Mouse (Mus musculus) liver, embryonic 15.5 days (tissue): ENCODE data around the gene Cstad. TPM values are rescaled to one million over a fixed set of nuclear protein-coding genes. Genes with fewer than 3 reads are reported as not detected.

Experiments
- ATAC-seq: fragments of 200-750 bp; cut with Nextera tagmentation; 2 replicates; pipeline ENCODE4 v1.8.0; 2017; ENCODE audit warnings: moderate number of reproducible peaks, mild to moderate bottlenecking, moderate library complexity; ENCODE audit not compliant: insufficient read depth
- H3K27ac ChIP-seq: fragments of 300-500 bp; sonication (generic); replicated peaks from 2 replicates; pipeline ENCODE4 v1.5.1; 2015; ENCODE audit warnings: mild to moderate bottlenecking, inconsistent platforms
- H3K27me3 ChIP-seq: fragments of 300-500 bp; sonication (generic); 2 replicates; pipeline ENCODE4 v1.6.1; 2015; ENCODE audit warnings: mild to moderate bottlenecking, inconsistent platforms
- H3K36me3 ChIP-seq: fragments of 300-500 bp; sonication (generic); replicated peaks from 2 replicates; pipeline ENCODE4 v1.6.1; 2015; ENCODE audit warnings: moderate library complexity, mild to moderate bottlenecking, inconsistent platforms
- H3K4me1 ChIP-seq: fragments of 300-500 bp; sonication (generic); replicated peaks from 2 replicates; pipeline ENCODE4 v1.6.1; 2015; ENCODE audit warnings: inconsistent platforms
- H3K4me2 ChIP-seq: fragments of 300-500 bp; sonication (generic); 2 replicates; pipeline ENCODE4 v1.6.1; 2015; ENCODE audit warnings: moderate library complexity, mild to moderate bottlenecking, inconsistent platforms
- H3K4me3 ChIP-seq: fragments of 300-500 bp; sonication (generic); replicated peaks from 2 replicates; pipeline ENCODE4 v1.5.1; 2015; ENCODE audit warnings: mild to moderate bottlenecking, inconsistent platforms
- H3K9ac ChIP-seq: fragments of 300-500 bp; sonication (generic); 2 replicates; pipeline ENCODE4 v1.6.1; 2015; ENCODE audit warnings: moderate library complexity, mild to moderate bottlenecking, inconsistent platforms
- H3K9me3 ChIP-seq: fragments of 300-500 bp; sonication (generic); replicated peaks from 2 replicates; pipeline ENCODE4 v1.6.1; 2016; ENCODE audit warnings: inconsistent platforms
- WGBS: fragments of 180-500 bp; shearing (Covaris S2); methylation state at CpG from one replicate; pipeline ENCODE4 v1.1.7; 2015; ENCODE audit warnings: mixed read lengths; ENCODE audit not compliant: insufficient replicate concordance; 5-methylcytosine and 5-hydroxymethylcytosine counted together
- polyA plus RNA-seq: library from polyadenylated mRNA; unstranded; fragments of >200 nt; fragmentation: Nextera tagmentation; extraction: Ambion mirVana; gene quantifications from 2 replicates; pipeline ENCODE4 v1.2.1, GENCODE M21; 2015

The Cstad gene
- polyA plus RNA-seq, 1 experiment from 2014 or later = not detected

DNA sequence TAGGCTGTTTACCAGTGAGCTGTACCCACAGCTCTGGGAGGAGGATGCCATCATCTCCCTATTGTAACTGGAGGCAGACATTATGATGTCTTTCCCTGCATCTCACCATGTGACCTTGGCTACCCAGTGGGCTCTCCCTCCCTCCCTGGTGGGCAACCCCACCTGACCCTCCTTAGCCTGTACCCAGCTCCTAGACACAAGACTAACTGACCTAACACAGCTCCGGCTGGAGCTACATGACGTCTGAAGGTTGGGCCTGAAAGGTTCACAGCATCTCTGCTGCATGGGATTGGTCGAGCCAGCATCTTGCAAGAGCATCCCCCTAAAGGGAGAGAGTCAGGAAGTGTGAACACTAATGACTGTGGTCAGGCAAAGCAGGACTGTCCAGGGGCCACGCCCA is 35.0 kb downstream of the Cstad start:
- Histone ChIP-seq H3K9ac (no peak overlapping the region), H3K36me3 (no peaks in the 10 kb centered on the region), H3K4me2 (no peak overlapping the region), H3K9me3 (no peaks in the 10 kb centered on the region), H3K27me3 (no peaks in the 10 kb centered on the region), H3K4me1 (no peaks in the 10 kb centered on the region; the same call in 1 of the 2 replicates), H3K4me3 (no peak overlapping the region), H3K27ac (no peak overlapping the region)
- WGBS = 65% methylated on average over 4 of the region's 4 CpGs
- ATAC-seq = no peak

- Histone ChIP-seq H3K4me3 (no peak overlapping the region), H3K27ac (no peak overlapping the region), H3K4me2 (no peak overlapping the region), H3K4me1 (peaks cover 8% of the 10 kb centered on the region), H3K9ac (no peak overlapping the region), H3K9me3 (no peaks in the 10 kb centered on the region), H3K36me3 (no peaks in the 10 kb centered on the region), H3K27me3 (no peaks in the 10 kb centered on the region)
- ATAC-seq = no peak
- 32% methylated on average over 5 of the region's 5 CpGs for WGBS
Observed at GRCm38 (mm10) chr2:30636266-30636671, 41.4 kb downstream of the Cstad start.

GRCm38 (mm10) chr2:30637991-30638390 is 43.2 kb downstream of the Cstad start:
- Histone ChIP-seq H3K27ac (no peak overlapping the region), H3K4me2 (no peak overlapping the region), H3K4me3 (no peak overlapping the region), H3K9me3 (no peaks in the 10 kb centered on the region), H3K36me3 (no peaks in the 10 kb centered on the region), H3K4me1 (peaks cover 8% of the 10 kb centered on the region), H3K27me3 (0 out of 2 replicates have a peak, but pooled peaks cover 3% of the 10 kb centered on the region), H3K9ac (no peak overlapping the region)
- 73% methylated on average over 6 of the region's 6 CpGs for WGBS
- no peak for ATAC-seq

DNA sequence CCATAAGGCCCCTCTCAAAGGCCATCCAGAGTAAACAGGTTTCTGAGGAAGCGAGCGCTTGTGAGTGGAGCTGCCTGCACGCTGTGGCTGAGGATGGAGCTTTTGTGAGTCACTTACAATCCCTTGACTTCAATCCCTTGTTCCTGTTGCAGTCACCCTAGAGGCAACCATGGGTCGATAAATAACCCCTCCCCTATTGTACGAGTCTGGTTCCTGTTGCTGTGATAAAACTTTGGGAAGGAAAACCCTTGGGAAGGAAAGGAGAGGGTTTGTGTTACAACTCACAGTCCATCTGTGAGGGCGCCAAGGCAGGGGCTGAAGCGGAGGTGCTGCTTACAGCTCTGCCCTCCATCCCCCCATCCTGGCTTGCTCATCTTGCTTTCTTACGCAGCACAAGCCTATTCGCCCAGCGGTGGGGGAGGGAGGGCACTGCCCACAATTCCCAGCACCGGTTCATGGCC is 45.2 kb downstream of the Cstad start:
- H3K9me3 ChIP-seq = no peaks in the 10 kb centered on the region
- no peak overlapping the region for H3K4me3 ChIP-seq
- H3K27ac ChIP-seq = no peak overlapping the region
- H3K36me3 ChIP-seq = no peaks in the 10 kb centered on the region
- H3K4me2 ChIP-seq = no peak overlapping the region
- H3K4me1 ChIP-seq = peaks cover 8% of the 10 kb centered on the region
- 0 out of 2 replicates have a peak, but pooled peaks cover 3% of the 10 kb centered on the region for H3K27me3 ChIP-seq
- H3K9ac ChIP-seq = no peak overlapping the region
- no peak for ATAC-seq
- 23% methylated on average over 11 of the region's 11 CpGs for WGBS

DNA sequence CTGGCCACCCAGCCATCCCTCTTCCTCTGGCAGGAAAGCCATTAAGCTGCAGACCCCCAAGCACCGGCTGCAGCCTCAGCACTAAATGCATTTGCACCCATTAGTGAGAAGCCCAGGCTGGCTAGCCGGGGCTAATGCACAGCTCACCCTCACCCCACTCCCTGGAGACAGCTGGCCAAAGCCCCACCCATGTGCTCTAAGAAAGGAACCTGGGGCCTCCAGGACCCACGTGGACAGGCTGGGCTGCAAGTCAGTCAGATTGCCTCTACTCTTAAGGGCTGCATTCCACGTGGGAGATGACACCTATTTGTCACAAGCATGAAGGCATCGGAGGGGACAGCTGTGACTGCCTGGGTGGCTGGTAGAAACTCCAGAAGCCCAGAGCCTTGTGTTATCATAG is 48.0 kb downstream of the Cstad start:
- H3K4me2 ChIP-seq = no peak overlapping the region
- H3K9ac ChIP-seq = no peak overlapping the region
- WGBS = 18% methylated on average over 5 of the region's 5 CpGs
- H3K4me1 ChIP-seq = peaks cover 6% of the 10 kb centered on the region
- no peaks in the 10 kb centered on the region for H3K9me3 ChIP-seq
- no peaks in the 10 kb centered on the region for H3K36me3 ChIP-seq
- H3K27me3 ChIP-seq = 0 out of 2 replicates have a peak, but pooled peaks cover 3% of the 10 kb centered on the region
- no peak for ATAC-seq
- no peak overlapping the region for H3K27ac ChIP-seq
- no peak overlapping the region for H3K4me3 ChIP-seq

- WGBS = 58% methylated on average over 7 of the region's 7 CpGs
- Histone ChIP-seq H3K4me1 (peaks cover 9% of the 10 kb centered on the region), H3K4me3 (no peak overlapping the region), H3K27ac (no peak overlapping the region), H3K9ac (no peak overlapping the region), H3K27me3 (0 out of 2 replicates have a peak, but pooled peaks cover 3% of the 10 kb centered on the region), H3K36me3 (no peaks in the 10 kb centered on the region), H3K9me3 (no peaks in the 10 kb centered on the region), H3K4me2 (no peak overlapping the region)
- no peak for ATAC-seq
Observed at GRCm38 (mm10) chr2:30643422-30643821, 48.6 kb downstream of the Cstad start.

- ATAC-seq = no peak
- peaks cover 7% of the 10 kb centered on the region for H3K4me1 ChIP-seq
- no peak overlapping the region for H3K4me3 ChIP-seq
- 0 out of 2 replicates have a peak, but pooled peaks cover 3% of the 10 kb centered on the region for H3K27me3 ChIP-seq
- no peaks in the 10 kb centered on the region for H3K9me3 ChIP-seq
- no peak overlapping the region for H3K4me2 ChIP-seq
- H3K36me3 ChIP-seq = no peaks in the 10 kb centered on the region
- no peak overlapping the region for H3K9ac ChIP-seq
- no peak overlapping the region for H3K27ac ChIP-seq
- 49% methylated on average over 5 of the region's 5 CpGs for WGBS
Observed at GRCm38 (mm10) chr2:30646833-30647232, 52.0 kb downstream of the Cstad start.

- no peaks in the 10 kb centered on the region for H3K9me3 ChIP-seq
- H3K36me3 ChIP-seq = no peaks in the 10 kb centered on the region
- no peak overlapping the region for H3K4me3 ChIP-seq
- H3K4me2 ChIP-seq = no peak overlapping the region
- peaks cover 7% of the 10 kb centered on the region for H3K4me1 ChIP-seq
- no peak overlapping the region for H3K27ac ChIP-seq
- WGBS = 29% methylated on average over 11 of the region's 11 CpGs
- ATAC-seq = no peak
- no peaks in the 10 kb centered on the region for H3K27me3 ChIP-seq
- H3K9ac ChIP-seq = no peak overlapping the region
Observed at GRCm38 (mm10) chr2:30647303-30647881, 52.6 kb downstream of the Cstad start.

DNA sequence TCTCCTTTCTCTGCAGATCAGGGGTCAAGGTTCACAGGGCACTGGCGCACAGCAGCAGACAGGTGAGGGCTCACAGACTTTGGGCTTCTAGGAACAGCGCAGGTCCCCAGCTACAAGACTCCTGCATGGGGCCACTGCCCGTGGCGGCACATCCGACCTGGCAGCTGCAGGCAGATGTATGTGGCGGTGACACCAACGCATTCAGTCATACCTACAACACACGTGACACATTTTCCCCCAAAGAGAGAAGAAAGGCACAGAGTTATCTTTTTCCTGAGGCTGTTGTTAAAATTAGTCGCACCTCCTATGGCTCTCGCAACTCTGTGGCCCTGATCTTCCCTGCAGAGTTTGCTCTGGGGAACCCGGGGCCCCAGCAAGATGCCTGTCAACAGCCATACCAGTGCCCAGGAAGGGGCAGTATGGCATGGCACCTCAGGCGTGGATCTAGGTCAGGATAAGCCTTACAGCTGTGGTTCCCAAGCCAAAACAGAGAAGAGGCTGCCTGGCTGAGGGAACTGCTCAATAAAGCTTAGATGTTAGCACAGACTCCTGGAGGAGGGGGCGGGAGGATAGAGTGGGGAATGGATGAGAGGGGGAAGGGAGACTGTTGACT is 53.1 kb downstream of the Cstad start:
- Histone ChIP-seq H3K27me3 (no peaks in the 10 kb centered on the region), H3K4me1 (peaks cover 7% of the 10 kb centered on the region), H3K9ac (no peak overlapping the region), H3K27ac (no peak overlapping the region), H3K4me3 (no peak overlapping the region), H3K9me3 (no peaks in the 10 kb centered on the region), H3K36me3 (no peaks in the 10 kb centered on the region), H3K4me2 (no peak overlapping the region)
- WGBS = 24% methylated on average over 13 of the region's 13 CpGs
- ATAC-seq = no peak

- Histone ChIP-seq H3K27ac (no peak overlapping the region), H3K9ac (no peak overlapping the region), H3K4me1 (peaks cover 7% of the 10 kb centered on the region), H3K4me2 (no peak overlapping the region), H3K27me3 (peaks cover 7% of the 10 kb centered on the region; the same call in 1 of the 2 replicates), H3K4me3 (no peak overlapping the region), H3K9me3 (no peaks in the 10 kb centered on the region), H3K36me3 (no peaks in the 10 kb centered on the region)
- WGBS = 52% methylated on average over 9 of the region's 9 CpGs
- ATAC-seq = no peak
Observed at GRCm38 (mm10) chr2:30650249-30650648, 55.4 kb downstream of the Cstad start.

DNA sequence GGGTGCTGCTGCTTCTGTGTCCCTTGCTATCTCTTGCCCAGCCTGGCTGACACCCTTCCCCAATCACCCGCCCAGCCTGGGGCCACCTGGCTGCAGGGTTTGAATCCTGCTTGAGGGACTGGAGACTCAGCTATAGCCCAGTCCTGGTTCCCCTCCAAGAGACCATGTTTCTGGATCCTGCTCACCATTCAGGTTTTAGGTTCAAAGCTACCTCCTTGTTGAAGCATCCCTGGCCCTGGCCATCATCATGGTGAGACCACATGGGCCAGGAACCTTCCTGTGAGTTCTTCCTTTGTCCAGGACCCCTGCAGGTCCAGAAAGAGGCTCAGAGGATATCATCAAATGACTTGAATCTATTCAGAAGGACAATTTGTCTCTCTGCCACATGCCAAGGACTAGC is 57.0 kb downstream of the Cstad start:
- H3K4me3 ChIP-seq = no peak overlapping the region
- H3K4me1 ChIP-seq = peaks cover 7% of the 10 kb centered on the region
- H3K27me3 ChIP-seq = peaks cover 7% of the 10 kb centered on the region; the same call in 1 of the 2 replicates
- 60% methylated on average over 1 of the region's 1 CpGs for WGBS
- H3K36me3 ChIP-seq = no peaks in the 10 kb centered on the region
- no peak overlapping the region for H3K9ac ChIP-seq
- no peaks in the 10 kb centered on the region for H3K9me3 ChIP-seq
- H3K27ac ChIP-seq = no peak overlapping the region
- H3K4me2 ChIP-seq = no peak overlapping the region
- ATAC-seq = no peak
